Mouse (Mus musculus): ENCODE results near the gene Car5a. TPM values are rescaled to one million over a fixed set of nuclear protein-coding genes. Genes with fewer than 3 reads are reported as not detected.
A peak's percentile ranks its signal among the peaks of the same experiment; 100 is the strongest.

Car5a gene
- polyA plus RNA-seq, 1 experiment = not detected

- no peak overlapping the region for H3K27ac ChIP-seq (ENCODE audit: insufficient read depth, low read depth, low read length)
- TF ChIP-seq CTCF (IDR thresholded peaks at IDR 0.05; ENCODE audit: low read depth, low read length) (no peak), POLR2A (IDR thresholded peaks at IDR 0.05; ENCODE audit: borderline replicate concordance, low read depth, low read length) (no peak)
- no peaks in the 10 kb centered on the region for H3K4me1 ChIP-seq (ENCODE audit: control insufficient read depth, insufficient read depth, low read length)
- H3K4me3 ChIP-seq (ENCODE audit: insufficient read depth, low read length) = no peak overlapping the region
Observed at GRCm38 (mm10) chr8:121962892-121963291, 18.2 kb upstream of the Car5a start.

GRCm38 (mm10) chr8:121958395-121958794, 13.7 kb upstream of the Car5a start:
- Histone ChIP-seq H3K4me3 (ENCODE audit: insufficient read depth, low read length) (no peak overlapping the region), H3K4me1 (ENCODE audit: control insufficient read depth, insufficient read depth, low read length) (peaks cover 12% of the 10 kb centered on the region), H3K27ac (ENCODE audit: insufficient read depth, low read depth, low read length) (no peak overlapping the region)
- no peak for TF ChIP-seq POLR2A (IDR thresholded peaks at IDR 0.05; ENCODE audit: borderline replicate concordance, low read depth, low read length)
- no peak for TF ChIP-seq CTCF (IDR thresholded peaks at IDR 0.05; ENCODE audit: low read depth, low read length)

- Histone ChIP-seq H3K27ac (ENCODE audit: insufficient read depth, low read depth, low read length) (no peak overlapping the region), H3K4me3 (ENCODE audit: insufficient read depth, low read length) (no peak overlapping the region), H3K4me1 (ENCODE audit: control insufficient read depth, insufficient read depth, low read length) (peaks cover 24% of the 10 kb centered on the region)
- TF ChIP-seq CTCF (IDR thresholded peaks at IDR 0.05; ENCODE audit: low read depth, low read length) (no peak), POLR2A (IDR thresholded peaks at IDR 0.05; ENCODE audit: borderline replicate concordance, low read depth, low read length) (no peak)
Observed at GRCm38 (mm10) chr8:121955825-121956500, 11.3 kb upstream of the Car5a start.

GRCm38 (mm10) chr8:121954981-121955555, 10.4 kb upstream of the Car5a start:
- TF ChIP-seq CTCF (IDR thresholded peaks at IDR 0.05; ENCODE audit: low read depth, low read length) (no peak), POLR2A (IDR thresholded peaks at IDR 0.05; ENCODE audit: borderline replicate concordance, low read depth, low read length) (no peak)
- no peak overlapping the region for H3K4me3 ChIP-seq (ENCODE audit: insufficient read depth, low read length)
- no peak overlapping the region for H3K27ac ChIP-seq (ENCODE audit: insufficient read depth, low read depth, low read length)
- H3K4me1 ChIP-seq (ENCODE audit: control insufficient read depth, insufficient read depth, low read length) = peaks cover 24% of the 10 kb centered on the region

GRCm38 (mm10) chr8:121953821-121954545, 9.3 kb upstream of the Car5a start:
- no peak for TF ChIP-seq POLR2A (IDR thresholded peaks at IDR 0.05; ENCODE audit: borderline replicate concordance, low read depth, low read length)
- no peak for TF ChIP-seq CTCF (IDR thresholded peaks at IDR 0.05; ENCODE audit: low read depth, low read length)
- Histone ChIP-seq H3K4me1 (ENCODE audit: control insufficient read depth, insufficient read depth, low read length) (peaks cover 26% of the 10 kb centered on the region), H3K27ac (ENCODE audit: insufficient read depth, low read depth, low read length) (no peak overlapping the region), H3K4me3 (ENCODE audit: insufficient read depth, low read length) (no peak overlapping the region)

GRCm38 (mm10) chr8:121952800-121953199, 8.1 kb upstream of the Car5a start:
- Histone ChIP-seq H3K27ac (ENCODE audit: insufficient read depth, low read depth, low read length) (no peak overlapping the region), H3K4me3 (ENCODE audit: insufficient read depth, low read length) (no peak overlapping the region), H3K4me1 (ENCODE audit: control insufficient read depth, insufficient read depth, low read length) (peaks cover 36% of the 10 kb centered on the region)
- TF ChIP-seq CTCF (IDR thresholded peaks at IDR 0.05; ENCODE audit: low read depth, low read length) (no peak), POLR2A (IDR thresholded peaks at IDR 0.05; ENCODE audit: borderline replicate concordance, low read depth, low read length) (no peak)

- no peak for TF ChIP-seq CTCF (IDR thresholded peaks at IDR 0.05; ENCODE audit: low read depth, low read length)
- TF ChIP-seq POLR2A (IDR thresholded peaks at IDR 0.05; ENCODE audit: borderline replicate concordance, low read depth, low read length) = no peak
- Histone ChIP-seq H3K4me3 (ENCODE audit: insufficient read depth, low read length) (no peak overlapping the region), H3K27ac (ENCODE audit: insufficient read depth, low read depth, low read length) (no peak overlapping the region), H3K4me1 (ENCODE audit: control insufficient read depth, insufficient read depth, low read length) (peaks cover 41% of the 10 kb centered on the region)
Observed at GRCm38 (mm10) chr8:121952122-121952521, 7.4 kb upstream of the Car5a start.

GRCm38 (mm10) chr8:121951656-121952009, 6.9 kb upstream of the Car5a start:
- no peak for TF ChIP-seq POLR2A (IDR thresholded peaks at IDR 0.05; ENCODE audit: borderline replicate concordance, low read depth, low read length)
- no peak for TF ChIP-seq CTCF (IDR thresholded peaks at IDR 0.05; ENCODE audit: low read depth, low read length)
- H3K4me1 ChIP-seq (ENCODE audit: control insufficient read depth, insufficient read depth, low read length) = peaks cover 41% of the 10 kb centered on the region
- no peak overlapping the region for H3K27ac ChIP-seq (ENCODE audit: insufficient read depth, low read depth, low read length)
- H3K4me3 ChIP-seq (ENCODE audit: insufficient read depth, low read length) = peak overlapping the region; percentile 89

- H3K4me1 ChIP-seq (ENCODE audit: control insufficient read depth, insufficient read depth, low read length) = peaks cover 40% of the 10 kb centered on the region
- peak overlapping the region; percentile 77 for H3K27ac ChIP-seq (ENCODE audit: insufficient read depth, low read depth, low read length)
- peak overlapping the region; percentile 89 for H3K4me3 ChIP-seq (ENCODE audit: insufficient read depth, low read length)
- TF ChIP-seq CTCF (IDR thresholded peaks at IDR 0.05; ENCODE audit: low read depth, low read length) (no peak), POLR2A (IDR thresholded peaks at IDR 0.05; ENCODE audit: borderline replicate concordance, low read depth, low read length) (no peak)
Observed at GRCm38 (mm10) chr8:121950749-121951655, 6.3 kb upstream of the Car5a start.

All from bone marrow macrophage, adult 2 months (primary cell).